Mouse (Mus musculus) CD4-positive, CD25-positive, alpha-beta regulatory T cell, adult 2 months (primary cell): ENCODE measurements at regions not wholly inside any gene's neighbourhood (a gene's known extent, or its start where the extent isn't known, plus 50 kb on each side); places are given as distances from the start of the nearest gene placed in this dataset.

ENCODE experiments used
- DNase-seq: peaks from one replicate; pipeline ENCODE4 v3.0.0-alpha.2; 2012; ENCODE audit warnings: low read depth, low spot score

DNA sequence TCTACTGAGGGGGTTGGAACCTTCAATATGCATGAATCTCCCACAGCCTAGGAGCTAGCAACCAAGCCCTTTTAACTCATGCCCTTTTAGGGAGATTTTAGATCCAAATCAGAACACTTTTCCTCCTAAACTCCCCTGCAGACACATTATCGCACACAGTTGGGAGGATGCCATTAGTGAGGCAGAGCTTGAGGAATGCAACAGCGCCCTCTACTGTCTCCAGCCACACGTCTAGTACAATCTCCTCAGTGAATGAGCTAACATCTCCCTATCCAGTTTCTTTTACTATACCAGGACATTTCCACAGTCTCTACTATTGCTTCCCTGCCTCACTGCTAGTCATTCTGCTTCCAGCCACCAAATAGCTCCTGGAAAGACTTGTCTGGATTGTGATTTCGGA is 59.3 kb downstream of the 1700080O16Rik start:
- peak; percentile 0 for DNase-seq

DNA sequence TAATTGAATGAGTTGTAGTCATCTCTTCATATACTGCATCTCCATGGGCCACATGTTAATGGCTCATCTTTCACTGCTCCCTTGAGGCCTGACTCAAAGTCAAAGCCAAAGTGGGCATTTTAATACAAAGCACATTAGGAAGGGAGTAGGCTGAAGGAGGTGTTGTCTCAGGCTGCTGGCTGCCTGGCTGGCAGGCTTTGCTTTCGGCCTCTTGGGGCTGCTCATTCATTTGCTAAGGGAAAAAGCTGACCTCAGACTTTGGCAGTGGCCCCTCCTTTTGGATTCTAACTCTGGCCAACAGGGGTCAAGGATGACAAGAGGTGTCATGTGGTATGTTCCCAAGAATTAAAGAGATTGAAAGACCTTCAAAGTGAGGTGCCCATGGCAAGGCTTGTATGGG is 61.0 kb downstream of the 1700080O16Rik start:
- DNase-seq = no peak

DNA sequence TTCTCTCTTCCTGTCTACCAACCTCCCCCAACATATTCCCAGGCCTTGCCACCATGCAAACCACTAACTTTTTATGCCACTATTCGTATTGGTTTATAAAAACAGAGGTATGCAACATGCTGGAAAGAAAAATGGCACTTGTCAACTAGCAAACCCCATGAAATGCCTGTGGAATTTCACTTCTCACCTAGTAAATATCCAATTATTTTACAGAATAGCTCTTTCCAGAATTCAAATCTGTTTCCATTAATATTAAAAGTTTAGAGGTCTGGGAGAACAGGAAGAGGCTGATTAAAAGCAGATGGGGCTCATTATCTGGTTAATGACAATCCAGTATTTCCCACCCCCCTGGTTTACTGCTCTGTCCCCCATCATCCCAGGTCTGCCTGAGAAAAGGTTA is 62.0 kb downstream of the 1700080O16Rik start:
- DNase-seq = no peak

DNA sequence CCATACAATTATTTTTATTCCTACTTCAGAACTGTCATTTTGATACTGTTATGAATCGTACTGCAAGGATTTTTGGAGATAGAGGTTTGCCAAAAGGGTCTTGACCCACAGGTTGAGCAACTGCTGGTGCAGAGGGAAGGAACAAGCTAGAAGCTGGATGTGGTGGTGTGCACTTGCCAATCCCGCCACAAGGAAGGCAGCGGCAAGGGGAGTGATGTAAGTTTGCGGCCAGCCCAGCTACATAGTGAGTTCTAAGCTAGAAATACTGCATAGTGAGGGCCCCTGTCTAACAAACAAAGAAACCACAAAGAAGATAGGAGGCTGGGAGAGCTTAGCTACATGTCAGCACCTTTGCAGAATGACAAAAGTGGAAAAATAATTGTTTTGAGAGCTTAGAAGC is 74.1 kb downstream of the 1700080O16Rik start:
- DNase-seq = no peak

DNA sequence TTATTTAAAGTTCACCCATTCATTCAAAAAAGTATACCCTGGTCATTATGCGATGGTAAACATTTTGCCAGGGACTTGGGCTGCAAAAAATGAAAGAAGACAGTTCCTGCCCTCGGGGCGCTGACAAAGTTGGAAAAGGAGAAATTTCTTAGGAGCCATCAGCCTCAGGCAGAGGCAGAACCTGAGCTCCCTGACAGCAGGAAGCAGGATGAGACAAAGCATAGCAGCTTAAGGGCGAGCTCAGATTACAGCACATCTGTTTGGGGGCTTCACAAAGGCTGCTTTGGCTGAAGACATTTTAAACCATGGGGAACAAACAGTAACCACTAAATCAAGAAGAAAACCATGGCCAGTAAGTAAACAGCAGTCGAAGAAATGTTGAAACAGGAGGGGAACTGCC is 75.5 kb downstream of the 1700080O16Rik start:
- no peak for DNase-seq

DNA sequence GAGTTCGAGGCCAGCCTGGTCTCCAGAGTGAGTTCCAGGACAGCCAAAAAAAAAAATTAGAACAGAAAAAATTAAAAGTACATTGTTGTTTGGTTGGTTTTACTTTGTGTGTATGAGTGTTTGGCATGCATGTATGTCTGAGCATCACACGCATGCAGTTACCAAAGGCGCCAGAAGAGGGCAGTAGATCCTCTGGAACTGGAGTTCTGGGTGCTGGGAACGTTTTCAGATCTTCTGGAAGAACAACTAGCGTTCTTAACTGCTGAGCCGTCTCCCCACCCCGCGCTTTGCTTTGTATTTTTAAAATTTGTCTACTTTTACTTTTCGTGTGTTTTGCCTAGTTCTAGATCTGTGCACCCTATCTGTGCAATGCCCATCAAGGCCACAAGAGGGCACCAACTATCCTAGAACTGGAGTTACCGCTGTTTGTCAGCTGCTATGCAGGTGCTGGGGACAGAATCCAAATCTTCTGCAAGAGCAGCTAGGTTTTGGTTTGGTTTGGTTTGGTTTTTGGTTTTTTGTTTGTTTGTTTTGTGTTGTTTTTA is 76.9 kb downstream of the 1700080O16Rik start:
- peak; percentile 0 for DNase-seq

DNA sequence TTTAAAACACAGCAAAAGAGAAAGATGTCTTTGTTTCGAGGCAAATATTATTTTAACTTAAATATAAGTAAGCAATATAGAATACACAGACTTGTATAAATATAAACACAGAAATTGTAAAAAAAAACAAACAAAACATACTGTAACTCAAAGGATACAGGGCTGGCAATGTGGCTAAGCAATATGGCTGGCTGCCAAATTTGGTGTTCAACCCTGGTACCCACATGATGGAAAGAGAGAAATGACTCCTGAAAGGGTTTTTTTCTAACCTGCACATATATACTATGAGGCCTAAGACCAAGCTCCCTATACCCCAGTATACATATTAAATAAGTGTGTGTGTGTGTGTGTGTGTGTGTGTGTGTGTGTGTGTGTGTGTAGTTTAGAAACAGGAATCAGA is 79.9 kb downstream of the 1700080O16Rik start:
- no peak for DNase-seq

DNA sequence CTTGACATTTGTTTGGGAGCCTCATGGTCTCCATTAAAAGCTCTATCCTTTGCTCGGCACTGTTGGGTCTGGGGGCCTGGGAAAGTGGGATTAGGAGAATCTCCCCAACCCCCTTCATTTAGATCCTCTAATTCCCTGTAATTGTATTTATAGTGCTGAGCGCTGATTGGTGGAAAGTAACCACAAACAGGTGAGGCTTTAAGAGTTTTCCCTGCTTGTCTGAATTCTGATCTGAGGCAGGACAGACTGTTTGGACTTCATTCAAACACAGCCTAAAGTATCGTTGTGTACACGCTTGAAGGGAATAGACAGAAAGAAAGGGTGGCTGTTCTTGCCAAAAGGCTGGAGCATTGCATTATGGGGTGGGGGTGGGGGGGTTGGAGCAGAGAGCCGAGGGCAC is 85.1 kb upstream of the Usp26 start:
- no peak for DNase-seq
